Mouse (Mus musculus) midbrain, embryonic 14.5 days (tissue): ENCODE measurements at regions not wholly inside any gene's neighbourhood (a gene's known extent, or its start where the extent isn't known, plus 50 kb on each side); places are given as distances from the start of the nearest gene placed in this dataset.

Experiments used
- ATAC-seq: fragments of 200-750 bp; cut with Nextera tagmentation; 2 replicates; pipeline ENCODE4 v1.8.0; 2017; ENCODE audit warnings: moderate number of reproducible peaks, moderate library complexity; ENCODE audit not compliant: low FRiP score, low TSS enrichment
- DNase-seq: peaks from one replicate; pipeline ENCODE4 v3.0.0-alpha.2; 2015
- H3K27ac ChIP-seq: fragments of 300-500 bp; sonication (generic); replicated peaks from 2 replicates; pipeline ENCODE4 v1.5.1; 2014; ENCODE audit warnings: mild to moderate bottlenecking, low read depth, low read length, moderate library complexity
- H3K27me3 ChIP-seq: fragments of 300-500 bp; sonication (generic); 2 replicates; pipeline ENCODE4 v1.6.1; 2014; ENCODE audit warnings: low read length, control low read depth, mixed read lengths; ENCODE audit not compliant: control insufficient read depth, insufficient read depth
- H3K36me3 ChIP-seq: fragments of 300-500 bp; sonication (generic); 2 replicates; pipeline ENCODE4 v1.6.1; 2014; ENCODE audit warnings: low read length, control low read depth; ENCODE audit not compliant: control insufficient read depth, insufficient read depth
- H3K4me1 ChIP-seq: fragments of 300-500 bp; sonication (generic); 2 replicates; pipeline ENCODE4 v1.6.1; 2014; ENCODE audit warnings: mild to moderate bottlenecking, antibody characterized with exemption, low read length, control low read depth; ENCODE audit not compliant: control insufficient read depth, insufficient read depth
- H3K4me2 ChIP-seq: fragments of 300-500 bp; sonication (generic); 2 replicates; pipeline ENCODE4 v1.6.1; 2014; ENCODE audit warnings: mild to moderate bottlenecking, low read length, moderate library complexity
- H3K4me3 ChIP-seq: fragments of 300-500 bp; sonication (generic); replicated peaks from 2 replicates; pipeline ENCODE4 v1.5.1; 2014; ENCODE audit warnings: low read depth, low read length
- H3K9ac ChIP-seq: fragments of 300-500 bp; sonication (generic); replicated peaks from 2 replicates; pipeline ENCODE4 v1.6.1; 2014; ENCODE audit warnings: mild to moderate bottlenecking, low read length, moderate library complexity
- H3K9me3 ChIP-seq: fragments of 300-500 bp; sonication (generic); 2 replicates; pipeline ENCODE4 v1.6.1; 2016; ENCODE audit warnings: low read length, control low read depth, mixed read lengths; ENCODE audit not compliant: control insufficient read depth
- WGBS: fragments of 180-500 bp; shearing (Covaris S2); extraction: QIAGEN DNeasy Blood & Tissue Kit; methylation state at CpG from one replicate; pipeline ENCODE4 v1.1.7; 2014; 5-methylcytosine and 5-hydroxymethylcytosine counted together

GRCm38 (mm10) chr3:38820787-38821186, 66.0 kb upstream of the Fat4 start:
- 26% methylated on average over 9 of the region's 9 CpGs for WGBS
- ATAC-seq: peak; percentile 58; the same call in 1 of the 2 replicates
- Histone ChIP-seq H3K9ac (no peak overlapping the region), H3K4me3 (no peak overlapping the region), H3K4me1 (peaks cover 12% of the 10 kb centered on the region), H3K27me3 (no peaks in the 10 kb centered on the region), H3K4me2 (no peak overlapping the region; the same call in 1 of the 2 replicates), H3K9me3 (no peaks in the 10 kb centered on the region), H3K36me3 (no peaks in the 10 kb centered on the region), H3K27ac (peak overlapping the region; percentile 43; the same call in 1 of the 2 replicates)
- peak; percentile 62 for DNase-seq

GRCm38 (mm10) chr3:38820315-38820714, 66.4 kb upstream of the Fat4 start:
- Histone ChIP-seq H3K4me3 (no peak overlapping the region), H3K9me3 (no peaks in the 10 kb centered on the region), H3K4me2 (no peak overlapping the region; the same call in 1 of the 2 replicates), H3K4me1 (peaks cover 12% of the 10 kb centered on the region), H3K27ac (peak overlapping the region; percentile 64), H3K9ac (no peak overlapping the region), H3K36me3 (no peaks in the 10 kb centered on the region), H3K27me3 (no peaks in the 10 kb centered on the region)
- 80% methylated on average over 7 of the region's 7 CpGs for WGBS
- ATAC-seq (peak; percentile 48; the same call in 1 of the 2 replicates), DNase-seq (no peak)

GRCm38 (mm10) chr3:38817651-38818050, 69.1 kb upstream of the Fat4 start:
- H3K4me2 ChIP-seq: no peak overlapping the region
- no peaks in the 10 kb centered on the region for H3K9me3 ChIP-seq
- ATAC-seq (no peak), DNase-seq (no peak)
- no peak overlapping the region for H3K9ac ChIP-seq
- 85% methylated on average over 5 of the region's 5 CpGs for WGBS
- H3K27me3 ChIP-seq: no peaks in the 10 kb centered on the region
- peaks cover 18% of the 10 kb centered on the region for H3K4me1 ChIP-seq
- H3K36me3 ChIP-seq: no peaks in the 10 kb centered on the region
- no peak overlapping the region for H3K4me3 ChIP-seq
- no peak overlapping the region for H3K27ac ChIP-seq

GRCm38 (mm10) chr3:38812457-38812856, 74.3 kb upstream of the Fat4 start:
- H3K9ac ChIP-seq: no peak overlapping the region
- H3K9me3 ChIP-seq: no peaks in the 10 kb centered on the region
- H3K4me1 ChIP-seq: 0 out of 2 replicates have a peak, but pooled peaks cover 9% of the 10 kb centered on the region
- no peaks in the 10 kb centered on the region for H3K27me3 ChIP-seq
- 29% methylated on average over 4 of the region's 4 CpGs for WGBS
- no peak overlapping the region for H3K4me2 ChIP-seq
- no peak overlapping the region for H3K4me3 ChIP-seq
- no peak overlapping the region for H3K27ac ChIP-seq
- DNase-seq (peak; percentile 67), ATAC-seq (peak; percentile 55; the same call in 1 of the 2 replicates)
- H3K36me3 ChIP-seq: no peaks in the 10 kb centered on the region

GRCm38 (mm10) chr3:38811635-38812034, 75.1 kb upstream of the Fat4 start:
- H3K9me3 ChIP-seq: no peaks in the 10 kb centered on the region
- no peak for ATAC-seq
- WGBS: 95% methylated on average over 8 of the region's 8 CpGs
- no peak for DNase-seq
- H3K4me1 ChIP-seq: 0 out of 2 replicates have a peak, but pooled peaks cover 12% of the 10 kb centered on the region
- no peaks in the 10 kb centered on the region for H3K36me3 ChIP-seq
- H3K9ac ChIP-seq: no peak overlapping the region
- H3K4me2 ChIP-seq: no peak overlapping the region
- no peaks in the 10 kb centered on the region for H3K27me3 ChIP-seq
- no peak overlapping the region for H3K27ac ChIP-seq
- no peak overlapping the region for H3K4me3 ChIP-seq

- DNase-seq (no peak), ATAC-seq (no peak)
- Histone ChIP-seq H3K4me3 (no peak overlapping the region), H3K4me1 (0 out of 2 replicates have a peak, but pooled peaks cover 4% of the 10 kb centered on the region), H3K36me3 (no peaks in the 10 kb centered on the region), H3K4me2 (no peak overlapping the region), H3K9me3 (no peaks in the 10 kb centered on the region), H3K27ac (no peak overlapping the region), H3K9ac (no peak overlapping the region), H3K27me3 (no peaks in the 10 kb centered on the region)
- WGBS: 83% methylated on average over 1 of the region's 1 CpGs
Measured at GRCm38 (mm10) chr3:38806469-38807055, 80.2 kb upstream of the Fat4 start.

GRCm38 (mm10) chr3:38806036-38806435, 80.7 kb upstream of the Fat4 start:
- no peaks in the 10 kb centered on the region for H3K9me3 ChIP-seq
- WGBS: 80% methylated on average over 5 of the region's 5 CpGs
- no peaks in the 10 kb centered on the region for H3K36me3 ChIP-seq
- H3K27ac ChIP-seq: no peak overlapping the region
- ATAC-seq: no peak
- no peak for DNase-seq
- 0 out of 2 replicates have a peak, but pooled peaks cover 4% of the 10 kb centered on the region for H3K4me1 ChIP-seq
- no peak overlapping the region for H3K4me2 ChIP-seq
- no peaks in the 10 kb centered on the region for H3K27me3 ChIP-seq
- no peak overlapping the region for H3K4me3 ChIP-seq
- no peak overlapping the region for H3K9ac ChIP-seq

- H3K27ac ChIP-seq: peak overlapping the region; percentile 66
- peak; percentile 70 for DNase-seq
Measured at GRCm38 (mm10) chr3:38795646-38796301, 91.0 kb upstream of the Fat4 start.

GRCm38 (mm10) chr3:38793221-38793620, 93.5 kb upstream of the Fat4 start:
- Histone ChIP-seq H3K9ac (no peak overlapping the region), H3K9me3 (no peaks in the 10 kb centered on the region), H3K27ac (no peak overlapping the region), H3K36me3 (no peaks in the 10 kb centered on the region), H3K27me3 (no peaks in the 10 kb centered on the region), H3K4me2 (no peak overlapping the region), H3K4me3 (no peak overlapping the region), H3K4me1 (peaks cover 9% of the 10 kb centered on the region)
- 90% methylated on average over 3 of the region's 3 CpGs for WGBS
- no peak for DNase-seq
- ATAC-seq: no peak

More at GRCm38 (mm10) chr3:38795646-38796301, 91.0 kb upstream of the Fat4 start:
- H3K9me3 ChIP-seq: no peaks in the 10 kb centered on the region
- 51% methylated on average over 11 of the region's 11 CpGs for WGBS
- H3K27me3 ChIP-seq: no peaks in the 10 kb centered on the region
- H3K4me1 ChIP-seq: peaks cover 14% of the 10 kb centered on the region
- no peak overlapping the region for H3K4me2 ChIP-seq
- no peaks in the 10 kb centered on the region for H3K36me3 ChIP-seq
- H3K4me3 ChIP-seq: no peak overlapping the region
- peak; percentile 34; the same call in 1 of the 2 replicates for ATAC-seq
- no peak overlapping the region for H3K9ac ChIP-seq
